Mouse (Mus musculus): Measurements from ENCODE around the gene Tex9. TPM values are rescaled to one million over a fixed set of nuclear protein-coding genes. Genes with fewer than 3 reads are reported as not detected.
"Not testable (repeated sequence)": the region's sequence is repeated elsewhere in the genome, so short reads cannot be mapped to it uniquely, and the experiment has no call there.

The Tex9 gene
- total RNA-seq, 4 experiments from 2014 or later, result 12.2 to 13.3 (median 12.5) TPM

DNA sequence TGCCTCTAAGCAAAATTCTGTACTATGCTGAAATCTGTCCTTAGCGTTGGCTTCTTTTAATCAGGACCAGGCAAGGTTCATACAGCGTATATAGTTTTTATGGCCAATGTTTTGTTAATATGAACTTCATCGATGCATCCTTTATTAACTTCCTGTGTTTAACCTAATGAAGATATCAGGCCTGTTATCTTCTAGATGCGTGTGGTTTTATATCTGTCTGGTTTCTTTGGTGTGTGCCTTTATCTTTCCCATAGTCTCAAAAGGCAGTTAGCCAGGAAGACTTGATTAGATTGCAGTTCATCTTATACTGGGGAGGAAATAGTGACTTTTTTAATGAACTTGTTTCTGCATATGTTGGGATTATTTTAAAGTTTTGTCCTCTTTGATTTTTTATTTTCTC lies 51.7 kb downstream of the Tex9 start:
- DNase-seq (ENCODE audit: low spot score in 2 of 2), result no peak

DNA sequence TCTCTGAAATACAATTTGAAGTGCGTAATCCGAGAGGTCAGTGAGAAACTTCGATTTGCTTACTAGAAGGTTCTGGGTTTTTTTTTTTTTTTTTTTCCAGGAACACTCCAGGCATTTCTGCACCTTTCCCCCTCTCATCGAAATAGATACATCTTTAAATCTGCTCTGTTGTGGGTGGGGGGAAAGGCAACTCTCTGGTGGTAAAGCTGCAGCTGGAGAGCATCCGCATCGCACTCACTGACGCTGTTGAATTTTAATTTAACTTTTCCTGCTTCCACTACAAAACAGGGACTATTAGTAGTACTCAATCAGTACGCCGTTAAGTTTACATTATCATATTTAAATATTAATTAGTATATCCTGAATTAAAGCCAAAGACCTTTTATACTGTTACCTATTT lies 53.3 kb downstream of the Tex9 start:
- DNase-seq (ENCODE audit: low spot score in 2 of 2), result no peak

DNA sequence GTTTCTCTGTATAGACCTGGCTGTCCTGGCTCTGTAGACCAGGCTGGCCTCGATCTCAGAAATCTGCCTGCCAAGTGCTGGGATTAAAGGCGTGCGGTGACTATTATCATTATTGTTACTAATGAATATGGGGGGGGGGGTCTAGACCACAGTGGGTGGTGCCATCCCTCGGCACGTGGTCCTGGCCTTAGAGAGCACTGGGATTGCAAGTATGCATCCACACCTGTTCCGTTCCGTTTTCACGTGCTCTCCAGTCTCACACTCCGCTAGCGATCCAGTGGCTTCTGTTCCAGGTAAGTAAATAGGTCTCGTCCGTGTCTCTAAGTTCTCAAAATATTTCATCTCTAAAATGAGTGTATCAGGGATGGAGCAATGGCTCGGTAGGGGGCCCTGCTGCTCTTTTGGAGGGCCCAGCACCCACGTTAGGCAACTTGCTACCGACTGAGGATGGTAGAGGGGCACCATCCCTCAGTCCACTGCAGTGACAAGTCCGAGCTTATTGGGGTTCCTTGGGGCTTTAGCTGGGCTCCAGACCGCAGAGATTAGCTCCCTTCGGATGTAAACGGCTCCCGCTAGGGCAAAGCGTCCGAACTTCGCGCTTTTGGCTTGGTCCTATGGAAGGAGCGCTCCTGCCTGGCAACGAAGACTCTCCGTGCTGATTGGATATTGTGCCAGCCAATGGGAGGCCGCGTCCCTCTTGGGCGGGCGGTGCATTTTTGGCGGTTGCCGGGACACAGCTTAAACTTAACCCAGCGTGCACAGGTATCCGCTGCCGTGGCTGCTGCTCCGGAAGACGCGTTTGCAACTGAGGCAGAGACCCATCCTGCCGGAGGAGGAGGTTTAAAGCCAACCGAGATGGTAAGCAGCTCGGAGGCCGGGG lies 54.0 kb downstream of the Tex9 start, which contains the start of gene Mns1:
Gene Mns1 (plus strand): TSS at position 190 of the 880 bp plus-strand sequence.
- DNase-seq (ENCODE audit: low spot score in 2 of 2), result peak; percentile 82 to 86

DNA sequence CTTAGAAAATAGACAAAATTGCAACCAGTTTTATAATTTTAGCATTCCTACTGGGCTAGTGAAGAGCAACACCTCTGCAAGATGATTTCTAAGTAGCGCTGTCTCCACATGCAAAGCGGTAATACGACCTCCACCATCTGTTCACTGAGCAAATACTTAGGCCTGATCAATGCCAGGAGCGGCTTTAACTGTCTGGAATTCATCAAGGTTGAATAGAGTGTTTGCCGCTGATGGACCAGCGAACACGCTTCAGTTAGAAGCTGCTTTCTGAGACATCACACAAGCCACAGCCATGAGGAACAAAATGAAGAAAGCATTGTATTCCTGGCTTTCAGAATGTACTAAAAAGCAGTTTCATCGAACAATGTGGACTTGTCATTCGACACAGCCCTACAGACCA lies 57.1 kb downstream of the Tex9 start:
- DNase-seq (ENCODE audit: low spot score in 2 of 2), result no peak

DNA sequence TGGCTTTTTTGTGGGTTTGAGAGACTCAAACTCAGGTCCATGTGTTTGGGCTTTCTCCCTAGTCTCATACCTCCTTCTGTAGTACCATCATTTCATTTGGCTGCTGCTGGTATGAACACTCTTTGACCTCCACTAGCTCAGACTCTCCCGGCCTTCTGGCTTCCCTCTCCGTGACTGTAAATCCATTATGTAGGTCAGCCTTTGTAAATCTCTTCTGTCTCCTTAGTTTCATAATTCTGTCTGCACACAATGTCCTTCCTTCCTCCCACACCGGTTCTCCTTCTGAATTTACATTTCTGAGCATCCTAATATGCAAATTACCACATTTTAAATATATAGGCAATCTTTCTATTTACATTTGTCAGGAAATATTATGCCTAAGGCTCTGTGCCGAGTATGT lies 64.2 kb downstream of the Tex9 start:
- DNase-seq (ENCODE audit: low spot score in 2 of 2), result no peak

DNA sequence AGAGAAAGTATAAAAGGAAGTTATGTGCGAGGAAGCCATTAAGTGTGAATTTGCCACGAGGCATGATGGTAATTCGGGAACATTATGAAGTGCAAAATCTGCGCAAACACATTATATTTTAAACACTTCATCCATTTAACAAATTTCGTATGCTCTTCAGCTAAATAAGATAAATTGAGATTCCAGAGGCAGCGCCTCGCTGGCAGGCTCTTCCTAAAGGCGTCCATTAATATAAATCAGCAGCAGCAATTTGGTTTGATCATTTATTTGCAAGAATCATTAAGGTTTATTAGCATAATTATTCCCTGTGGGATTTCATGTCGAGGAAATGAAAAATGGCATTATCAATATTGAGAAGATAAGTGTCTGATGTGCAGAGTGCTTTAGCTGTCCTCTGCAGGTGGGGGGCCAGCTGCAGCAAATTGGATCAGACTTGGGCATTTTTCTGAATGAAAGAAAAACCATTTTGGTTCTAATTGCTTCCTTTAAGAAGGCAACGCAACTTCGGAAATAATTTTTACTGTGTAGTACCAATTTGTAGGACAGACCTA lies 66.6 kb downstream of the Tex9 start:
- DNase-seq (ENCODE audit: low spot score in 2 of 2), result no peak

DNA sequence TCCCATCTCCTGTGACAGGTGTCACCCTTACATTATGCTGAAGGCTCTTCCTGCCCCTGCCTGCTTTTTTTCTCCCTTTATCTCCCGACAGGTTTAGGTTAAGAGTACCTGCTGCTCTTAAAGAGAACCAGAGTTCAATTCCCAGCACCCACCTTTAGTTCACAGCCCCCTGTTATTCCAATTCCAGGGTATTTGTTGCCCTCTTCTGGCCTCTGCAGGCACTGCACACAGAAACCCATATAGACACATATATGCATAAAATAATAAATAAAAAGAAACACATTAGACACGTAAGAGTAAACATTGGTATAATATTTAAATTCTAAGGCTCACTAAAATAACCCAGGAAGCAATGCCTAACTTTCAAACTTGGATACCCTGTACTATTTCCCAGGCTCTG lies 69.3 kb downstream of the Tex9 start:
- DNase-seq (ENCODE audit: low spot score in 2 of 2), result no peak

DNA sequence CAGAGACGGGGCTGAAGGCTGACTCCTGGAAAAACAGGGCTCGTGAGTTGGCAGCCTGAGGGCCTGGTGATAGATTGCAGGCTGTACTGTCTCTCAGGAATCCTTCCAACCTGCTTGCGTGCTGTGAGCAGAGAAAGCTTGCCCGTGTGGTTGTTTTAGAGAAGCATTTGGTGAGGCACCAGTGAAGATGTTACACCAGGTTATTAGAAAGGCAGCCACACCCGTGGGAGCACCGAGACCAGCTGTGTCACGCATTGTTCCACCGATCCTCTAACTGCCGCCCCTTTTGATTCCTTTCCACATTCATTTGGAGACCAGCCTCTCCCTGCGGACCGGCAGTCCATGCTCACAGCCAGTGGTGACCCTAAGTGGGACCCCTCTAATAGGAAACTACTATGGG lies 69.7 kb downstream of the Tex9 start:
- no peak for DNase-seq (ENCODE audit: low spot score in 2 of 2)

DNA sequence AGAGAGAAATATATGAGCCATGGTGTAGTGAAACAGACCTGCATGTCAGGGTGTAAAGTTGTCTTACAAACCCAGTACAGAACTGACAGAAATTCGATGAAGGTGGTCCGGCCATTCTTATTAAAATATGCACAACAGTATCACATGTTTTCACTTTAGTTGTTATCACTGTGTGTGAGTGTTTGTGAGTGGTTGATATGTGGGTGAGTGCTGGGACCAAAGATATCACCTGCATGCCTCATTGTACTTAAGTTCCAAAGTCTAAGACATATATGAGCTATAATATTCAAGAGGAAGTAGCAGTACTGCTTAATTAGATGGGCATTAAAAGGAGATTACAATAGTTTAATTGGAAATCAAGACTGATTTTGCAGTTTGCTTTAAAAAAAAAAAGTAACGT lies 71.5 kb downstream of the Tex9 start:
- no peak for DNase-seq (ENCODE audit: low spot score in 2 of 2)

DNA sequence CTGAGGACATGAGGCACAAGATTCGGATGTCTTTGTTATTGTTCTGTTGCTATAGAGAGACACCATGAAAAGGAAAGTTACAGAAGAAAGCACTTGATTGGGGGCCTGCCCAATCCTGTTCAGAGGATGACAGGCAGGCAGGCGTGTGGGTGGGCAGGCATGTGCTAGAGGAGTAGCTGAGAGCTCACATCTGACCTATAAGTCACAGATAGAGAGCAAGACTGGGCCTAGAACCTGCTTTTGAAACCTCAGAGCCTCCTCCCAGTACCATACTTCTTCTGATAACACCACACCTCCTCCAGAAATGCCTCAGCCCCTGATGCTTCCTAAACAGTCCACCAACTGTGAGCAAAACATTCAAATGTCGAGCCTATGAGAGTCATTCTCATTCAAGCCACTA lies 73.6 kb downstream of the Tex9 start:
- DNase-seq (ENCODE audit: low spot score in 2 of 2), result no peak

DNA sequence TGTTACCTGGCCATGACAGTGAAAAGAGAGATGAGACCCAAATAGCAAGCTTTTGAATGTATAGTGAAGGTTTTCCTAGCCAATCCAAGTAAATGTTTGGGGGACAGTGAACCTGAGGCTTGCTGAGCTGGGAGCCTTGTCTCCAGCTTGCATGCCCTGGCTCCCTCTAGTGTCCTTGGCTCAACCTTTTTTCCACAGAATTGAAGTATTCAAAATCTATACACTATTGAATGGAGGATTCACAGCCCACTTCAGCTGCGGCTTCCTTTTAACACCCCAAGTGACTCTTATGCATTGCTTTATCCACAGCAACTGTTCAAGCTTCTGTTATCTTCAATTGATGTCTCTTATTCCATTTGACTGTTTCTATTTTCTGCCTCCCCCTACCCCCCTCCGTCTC lies 80.3 kb downstream of the Tex9 start:
- DNase-seq (ENCODE audit: low spot score in 2 of 2), result no peak

DNA sequence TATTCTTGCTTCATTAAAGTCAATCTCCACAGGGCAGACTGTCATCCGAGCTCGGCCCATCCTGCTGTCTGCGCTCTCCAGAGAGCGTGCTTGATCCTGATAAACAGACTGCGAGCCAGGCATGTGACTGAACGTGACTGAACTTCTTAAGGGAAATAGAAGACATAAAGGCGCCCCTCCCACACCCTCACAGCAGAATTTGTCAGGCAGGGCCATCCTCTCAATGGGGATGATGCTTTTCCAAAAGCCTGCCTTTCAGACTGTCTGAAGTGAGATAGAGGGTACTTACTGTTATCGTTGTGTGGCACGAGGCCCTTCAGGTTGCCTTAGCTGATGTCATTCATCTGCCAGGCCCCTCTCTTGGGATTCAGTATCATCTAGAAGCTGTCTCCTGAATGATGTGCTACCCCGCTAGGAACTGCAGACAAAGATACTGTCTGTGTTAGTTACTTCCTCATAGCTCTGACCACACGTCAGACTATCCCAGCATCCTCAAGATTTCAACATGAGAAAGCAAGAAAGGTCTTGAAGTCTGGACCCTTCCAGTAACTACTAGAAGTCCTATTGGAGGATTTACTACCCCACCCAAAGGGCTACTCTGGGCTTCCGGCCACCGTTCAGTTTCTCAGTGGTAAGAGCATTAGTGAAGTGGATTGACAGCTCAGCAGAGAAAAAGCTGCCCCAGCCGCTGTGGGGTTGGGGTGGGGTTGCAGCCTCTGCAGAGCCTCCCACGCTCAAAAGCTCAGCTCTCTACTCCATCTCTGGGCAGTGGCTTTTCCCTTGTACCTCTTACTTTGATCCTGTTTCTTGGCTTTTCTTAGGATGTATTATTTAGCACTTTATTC lies 82.4 kb downstream of the Tex9 start:
- no peak for DNase-seq (ENCODE audit: low spot score in 2 of 2)

DNA sequence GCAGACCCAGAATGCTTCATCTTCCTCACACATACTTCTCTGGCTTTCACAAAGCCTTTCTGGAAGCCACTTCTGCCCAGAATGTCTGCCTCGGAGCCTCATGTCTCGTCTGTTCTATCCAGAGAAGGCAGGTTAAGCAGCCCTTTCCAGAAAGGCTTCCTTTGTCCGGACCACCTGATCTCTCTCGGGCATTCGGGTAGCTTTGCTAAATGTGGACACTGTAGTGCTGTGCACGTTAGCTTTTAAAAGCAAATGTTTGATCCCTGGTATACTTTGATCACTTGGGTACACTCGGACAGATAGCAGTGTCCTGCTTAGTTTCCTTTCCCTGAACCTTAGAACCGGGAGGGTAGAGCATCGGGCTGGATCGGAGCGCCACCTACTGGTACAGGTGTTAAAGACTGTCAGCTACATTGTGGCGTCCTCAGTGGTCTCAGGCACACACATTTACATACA lies 83.9 kb downstream of the Tex9 start:
- peak; percentile 43 to 59 for DNase-seq (ENCODE audit: low spot score in 2 of 2)

DNA sequence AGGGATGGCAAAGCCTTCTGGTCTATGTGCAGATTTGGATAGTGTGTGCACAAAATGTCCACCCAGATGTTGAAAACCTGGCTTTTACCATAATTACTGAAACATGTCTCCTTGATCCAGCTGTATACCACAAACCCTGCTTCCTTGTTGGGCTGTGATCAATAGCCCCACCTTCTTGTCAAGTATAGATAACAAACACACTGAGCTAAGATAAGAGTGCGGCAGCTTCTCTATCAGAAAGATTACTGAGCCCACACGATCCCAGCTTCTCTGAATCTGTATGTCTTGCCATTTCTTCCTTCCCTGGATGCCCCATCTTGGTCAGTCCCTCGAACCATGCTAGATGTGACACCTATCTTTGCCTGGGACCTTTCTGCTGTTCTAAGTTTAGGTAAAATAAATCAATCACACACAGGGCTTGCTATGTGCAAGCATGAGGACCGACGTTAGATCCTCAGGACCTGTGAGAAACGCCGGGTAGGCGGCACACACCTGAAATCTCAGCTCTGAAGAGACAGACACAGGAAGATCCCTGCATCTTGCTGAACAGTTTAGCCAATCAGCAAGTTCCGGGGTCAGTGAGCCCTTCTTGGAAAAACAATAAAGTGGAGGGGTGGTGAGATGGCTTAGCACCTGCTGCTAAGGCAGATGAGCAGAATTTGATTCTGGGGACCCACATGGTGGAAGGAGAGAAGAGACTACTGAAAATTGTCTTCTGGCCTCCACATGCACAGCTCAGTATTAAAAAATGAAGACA lies 86.0 kb downstream of the Tex9 start:
- no peak for DNase-seq (ENCODE audit: low spot score in 2 of 2)

DNA sequence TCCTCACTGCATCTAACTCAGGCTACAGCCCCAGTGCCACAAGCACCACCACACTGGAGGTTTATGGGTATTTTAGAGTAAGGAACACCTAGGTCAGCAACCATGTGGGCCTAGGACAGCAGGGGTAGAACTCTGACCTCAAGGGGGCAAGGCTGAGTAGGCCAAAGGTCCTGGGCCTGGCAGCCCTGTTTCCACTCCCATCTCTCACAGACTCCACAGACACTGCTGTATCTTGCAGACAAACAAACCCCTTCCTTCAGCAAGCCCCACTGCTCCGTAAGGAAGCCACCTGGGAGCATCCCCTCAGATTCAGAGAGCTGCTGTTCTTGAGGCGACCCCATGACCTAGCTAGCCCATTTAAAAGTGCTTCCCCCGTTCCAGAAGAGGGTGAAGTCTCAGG lies 87.1 kb downstream of the Tex9 start:
- no peak for DNase-seq (ENCODE audit: low spot score in 2 of 2)

DNA sequence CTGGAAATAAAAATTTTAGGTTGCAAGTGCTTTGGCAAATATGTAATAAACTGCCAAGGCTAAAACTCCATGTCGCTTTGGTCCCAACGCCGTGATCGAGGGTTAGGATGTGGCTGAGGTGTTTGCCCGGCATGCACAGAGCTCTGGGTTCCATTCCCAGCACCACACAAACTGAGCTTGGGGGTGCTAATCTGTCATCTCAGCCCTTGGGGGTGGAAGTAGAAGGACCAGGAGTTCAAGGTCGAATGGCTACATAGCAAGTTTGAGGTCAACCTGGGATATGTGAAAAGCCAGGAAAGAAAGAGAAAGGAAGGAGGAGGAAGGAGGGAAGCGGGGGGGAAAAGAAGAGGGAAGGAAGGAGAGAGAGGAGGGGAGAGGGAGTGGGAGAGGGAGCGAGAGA lies 87.6 kb downstream of the Tex9 start:
- no peak for DNase-seq (ENCODE audit: low spot score in 2 of 2)

DNA sequence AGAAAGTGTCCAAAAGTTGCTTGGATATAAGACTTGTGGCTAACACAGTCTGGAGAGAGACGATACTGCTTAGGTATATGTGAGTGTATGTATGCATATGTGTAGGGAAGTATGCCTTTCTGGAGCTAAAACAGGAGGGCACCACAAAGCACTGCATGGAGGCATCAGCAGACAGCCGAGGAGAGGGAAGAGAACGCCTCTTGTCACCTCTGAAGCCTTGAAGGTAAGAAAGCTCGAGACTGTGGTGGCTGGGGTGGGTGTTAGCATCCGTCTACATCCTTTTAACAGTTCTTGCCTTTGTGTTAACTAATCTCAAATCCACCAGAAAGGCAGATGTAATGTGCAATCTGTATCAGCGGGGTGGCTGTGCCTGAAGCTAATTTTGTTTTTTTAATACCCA lies 88.6 kb downstream of the Tex9 start:
- no peak for DNase-seq (ENCODE audit: low spot score in 2 of 2)

DNA sequence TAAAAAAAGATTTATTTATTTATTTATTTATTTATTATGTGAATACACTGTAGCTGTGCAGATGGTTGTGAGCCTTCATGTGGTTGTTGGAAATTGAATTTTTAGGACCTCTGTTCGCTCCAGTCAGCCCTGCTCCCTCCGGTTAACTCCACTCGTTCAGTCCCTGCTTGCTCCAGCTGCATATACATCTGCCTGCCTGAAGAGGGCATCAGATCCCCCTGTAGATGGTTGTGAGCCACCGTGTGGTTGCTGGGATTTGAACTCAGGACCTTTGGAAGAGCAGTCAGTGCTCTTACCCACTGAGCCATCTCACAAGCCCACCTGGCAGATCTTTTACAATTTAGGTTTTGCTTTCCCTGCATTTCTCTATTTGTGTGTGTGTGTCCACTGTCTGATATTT lies 90.2 kb downstream of the Tex9 start:
- DNase-seq (ENCODE audit: low spot score in 2 of 2), result not testable (repeated sequence)

All from left cerebral cortex, adult 8-10 months (tissue).